Mouse (Mus musculus): Measurements from ENCODE around the gene Exoc1.

Exoc1 gene

DNA sequence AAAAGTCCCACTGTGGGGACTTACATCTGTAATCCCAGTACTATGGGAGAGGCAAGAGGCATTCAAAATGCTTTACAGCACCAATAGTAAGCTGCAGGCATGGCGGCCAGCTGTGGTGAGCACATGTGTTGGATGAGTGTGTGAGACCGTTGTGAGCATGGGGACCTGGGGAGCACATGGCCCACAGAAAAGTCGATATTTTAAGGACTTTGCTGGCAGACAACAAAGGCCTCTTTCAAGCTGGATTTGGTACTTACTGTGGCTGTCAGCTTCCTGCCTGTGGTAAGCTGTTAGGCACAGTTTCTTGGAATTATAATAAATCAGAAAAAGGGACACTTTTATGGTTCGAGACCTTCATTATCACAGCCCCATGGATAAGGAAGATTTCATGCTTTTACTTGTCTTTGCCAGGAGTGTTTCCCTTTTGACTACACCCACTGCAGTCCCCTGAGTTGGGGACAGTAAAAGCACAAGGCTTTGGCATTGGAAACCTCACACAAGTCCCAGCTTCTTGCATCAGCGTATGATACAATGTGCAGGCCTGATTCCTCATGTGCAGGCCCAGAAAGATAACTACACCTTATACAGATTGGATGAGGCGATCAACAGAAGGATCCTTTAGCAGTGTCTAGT is 83.9 kb downstream of the Exoc1 start:
- DNase-seq: no peak

DNA sequence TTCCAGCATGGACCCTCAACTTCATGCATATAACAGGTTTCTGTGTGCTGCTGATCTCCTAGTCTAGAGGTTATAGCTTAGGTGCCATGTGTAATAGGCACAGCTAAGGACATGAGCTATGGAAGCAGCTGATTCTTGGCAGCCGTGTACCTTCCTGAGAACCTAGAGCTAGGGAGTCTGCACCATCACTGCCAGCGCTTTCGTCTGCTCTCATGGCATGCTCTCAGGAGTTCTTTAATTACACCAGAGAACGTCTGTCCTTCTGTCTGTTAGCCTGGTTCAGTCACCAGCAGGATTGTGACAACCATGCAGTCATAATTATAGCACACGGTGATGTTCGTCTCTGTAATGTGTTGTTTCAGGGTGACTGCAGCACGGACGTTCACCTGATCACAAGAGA is 86.2 kb downstream of the Exoc1 start:
- no peak for DNase-seq

DNA sequence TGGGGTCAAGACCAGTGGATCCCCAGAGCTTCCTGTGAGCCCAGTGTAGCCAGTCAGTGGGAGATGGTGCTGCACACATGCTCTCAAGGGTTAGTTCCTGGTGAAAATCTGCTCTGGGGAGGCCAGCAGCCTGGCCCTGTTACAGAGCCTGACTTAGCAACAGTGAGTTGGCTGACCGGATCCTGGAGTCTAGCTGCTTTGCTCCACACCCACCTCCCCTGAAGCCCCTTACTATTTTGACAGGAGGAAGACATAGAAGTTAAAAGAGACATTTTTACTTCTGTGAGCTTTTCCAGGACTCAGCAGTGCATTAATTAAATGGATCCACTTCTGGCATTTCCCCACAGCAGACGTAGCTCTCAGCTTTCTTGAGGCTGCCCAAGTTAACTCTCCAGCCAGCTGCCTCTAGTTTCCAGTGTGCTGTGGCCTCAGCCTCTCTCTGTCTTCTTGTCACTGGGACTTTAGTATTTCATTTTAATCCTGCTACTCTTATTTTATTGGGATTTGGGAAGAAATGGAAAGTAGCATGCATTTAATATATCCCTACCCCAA is 87.2 kb downstream of the Exoc1 start:
- DNase-seq: no peak

DNA sequence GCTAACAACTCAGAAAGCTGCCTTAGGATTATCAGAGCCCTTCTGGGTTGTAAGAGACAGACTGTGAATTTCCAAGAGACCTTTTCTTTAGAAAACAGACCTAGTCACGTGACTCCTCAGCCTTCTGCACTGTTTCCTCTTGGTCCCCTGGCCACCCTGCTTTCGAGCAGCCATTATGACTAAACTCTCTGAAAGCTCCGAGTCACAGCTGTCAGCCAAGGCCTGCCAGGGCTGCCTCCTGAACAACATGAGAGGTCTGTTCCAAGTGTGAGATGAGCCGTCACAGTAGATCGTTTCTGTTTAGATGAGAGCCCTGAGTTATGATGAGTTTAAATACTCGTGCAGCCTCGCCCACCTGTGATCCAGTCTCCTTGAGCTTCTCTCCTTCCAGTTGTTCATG is 89.6 kb downstream of the Exoc1 start:
- DNase-seq: no peak

Measured in thymus, postnatal 36 days (tissue).